Mouse (Mus musculus): Measurements from ENCODE around the gene Asb5. TPM values are rescaled to one million over a fixed set of nuclear protein-coding genes. Genes with fewer than 3 reads are reported as not detected.
"Not testable (repeated sequence)": the region's sequence is repeated elsewhere in the genome, so short reads cannot be mapped to it uniquely, and the experiment has no call there.

Asb5 gene
- polyA plus RNA-seq (2012; rRNA removed): 0.32 and 0.80 TPM in 2 replicates

GRCm38 (mm10) chr8:54529382-54530296 lies at the start of gene Asb5, which contains the start of gene Spcs3:
TSS of gene Asb5 (plus strand) at chr8:54529580.
TSS of gene Spcs3 (minus strand) at chr8:54529998.
- WGBS: under 1% methylated on average over 89 of the region's 89 CpGs
- peak; percentile 87 for DNase-seq (ENCODE audit: low read depth, low spot score)

GRCm38 (mm10) chr8:54486555-54487273 lies 42.7 kb upstream of the Asb5 start:
- DNase-seq (ENCODE audit: low read depth, low spot score): no peak
- WGBS: 31% methylated on average over 19 of the region's 19 CpGs

DNA sequence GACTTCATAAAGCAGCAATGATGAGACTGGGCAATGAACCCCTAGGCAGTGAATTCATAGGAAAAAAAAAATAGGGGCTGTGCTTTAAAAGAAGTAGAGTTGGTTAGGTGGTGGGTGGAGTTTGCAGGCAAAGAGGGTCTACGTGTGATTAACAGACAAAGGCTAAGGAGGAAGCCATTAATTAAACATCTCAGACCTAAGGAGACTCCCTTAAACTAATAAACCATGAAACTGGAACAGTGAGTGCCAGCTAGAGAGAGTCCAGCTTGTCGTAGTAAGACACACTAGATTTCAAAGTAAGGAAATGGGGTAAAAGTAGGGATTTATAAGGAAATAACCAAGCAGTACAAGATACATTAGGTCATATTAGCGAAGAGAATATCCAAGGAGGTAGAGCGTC lies 40.9 kb upstream of the Asb5 start:
- no peak for DNase-seq (ENCODE audit: low read depth, low spot score)
- 74% methylated on average over 4 of the region's 4 CpGs for WGBS

DNA sequence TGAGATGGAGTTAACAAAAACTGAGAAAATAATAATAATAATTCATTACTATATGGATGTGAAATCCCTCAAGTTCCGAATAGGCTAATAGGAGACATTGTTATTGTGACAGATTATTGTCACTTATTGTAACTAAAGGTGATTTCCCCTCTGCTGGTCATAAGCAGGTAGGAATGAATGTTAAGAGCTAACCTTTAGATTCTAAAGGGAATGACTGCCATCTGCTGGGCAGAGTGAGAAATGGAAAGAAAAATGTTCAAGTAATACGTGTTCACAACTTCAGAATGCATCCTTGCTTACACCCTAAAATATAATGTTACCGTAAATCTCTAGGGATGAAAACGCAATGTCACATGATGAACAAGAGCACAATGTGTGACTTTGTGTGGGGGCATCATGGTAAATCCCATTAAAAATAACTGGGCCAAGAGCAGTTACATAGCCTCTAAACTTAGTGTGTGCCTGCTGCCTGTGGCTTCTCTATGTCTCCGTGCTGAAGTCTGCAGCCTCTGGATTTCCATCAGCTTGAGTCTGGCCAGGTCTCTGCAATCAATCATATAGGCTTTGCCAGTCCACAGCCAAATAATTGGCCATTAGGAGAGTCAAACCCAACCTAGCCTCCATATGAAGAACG lies 38.2 kb upstream of the Asb5 start:
- DNase-seq (ENCODE audit: low read depth, low spot score): peak; percentile 39
- 21% methylated on average over 6 of the region's 6 CpGs for WGBS

- WGBS: 68% methylated on average over 4 of the region's 4 CpGs
- DNase-seq (ENCODE audit: low read depth, low spot score): no peak
These were observed 37.4 kb upstream of the Asb5 start for GRCm38 (mm10) chr8:54491934-54492333.

- 6% methylated on average over 6 of the region's 6 CpGs for WGBS
- DNase-seq (ENCODE audit: low read depth, low spot score): peak; percentile 44
These were observed 36.3 kb upstream of the Asb5 start for GRCm38 (mm10) chr8:54493110-54493509.

GRCm38 (mm10) chr8:54493915-54494314 lies 35.5 kb upstream of the Asb5 start:
- WGBS: 31% methylated on average over 3 of the region's 3 CpGs

DNA sequence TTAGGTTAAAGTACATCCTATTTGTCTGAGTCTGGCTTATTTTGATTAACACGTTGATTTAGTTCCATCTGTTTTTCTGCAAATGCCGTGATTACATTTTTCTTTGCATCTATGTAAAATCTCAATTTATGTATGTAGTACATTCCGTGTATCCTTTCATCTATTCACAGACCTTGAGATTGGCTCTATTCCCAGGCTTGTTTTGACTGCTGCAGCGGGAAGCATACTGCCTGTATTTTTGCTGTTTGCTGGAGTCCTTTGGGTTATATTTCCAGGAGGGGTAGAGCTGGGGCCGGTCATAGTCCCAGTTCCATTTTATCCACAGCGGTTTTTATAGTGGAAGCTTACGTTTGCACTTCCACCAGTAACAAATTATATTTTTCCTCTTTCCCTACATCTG lies 26.3 kb upstream of the Asb5 start:
- 54% methylated on average over 7 of the region's 7 CpGs for WGBS
- DNase-seq (ENCODE audit: low read depth, low spot score): no peak

More at GRCm38 (mm10) chr8:54493915-54494314, 35.5 kb upstream of the Asb5 start:
- no peak for DNase-seq (ENCODE audit: low read depth, low spot score)

- DNase-seq (ENCODE audit: low read depth, low spot score): no peak
- WGBS: 15% methylated on average over 2 of the region's 2 CpGs
These were observed 24.3 kb upstream of the Asb5 start for GRCm38 (mm10) chr8:54505060-54505459.

GRCm38 (mm10) chr8:54507428-54508095 lies 21.8 kb upstream of the Asb5 start:
- DNase-seq (ENCODE audit: low read depth, low spot score): peak; percentile 43
- WGBS: 30% methylated on average over 6 of the region's 6 CpGs

DNA sequence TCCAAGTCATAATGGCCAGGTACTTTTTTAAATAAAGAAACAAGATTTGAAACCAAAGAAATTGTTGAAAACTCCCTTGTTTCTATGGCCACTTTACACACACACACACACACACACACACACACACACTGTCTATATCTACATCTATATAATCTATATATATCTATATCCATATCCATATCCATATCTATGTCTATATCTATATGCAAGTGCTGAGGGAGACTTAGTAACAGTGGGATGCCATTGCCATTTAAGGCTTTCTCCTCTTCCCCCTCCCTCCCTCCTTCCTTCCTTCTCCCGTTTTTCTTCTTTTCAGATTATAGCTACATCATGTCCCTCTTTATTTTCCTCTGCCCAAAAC lies 21.3 kb upstream of the Asb5 start:
- no peak for DNase-seq (ENCODE audit: low read depth, low spot score)
- WGBS: 6% methylated on average over 1 of the region's 1 CpGs

- no peak for DNase-seq (ENCODE audit: low read depth, low spot score)
These were observed 20.6 kb upstream of the Asb5 start for GRCm38 (mm10) chr8:54508814-54509213.

DNA sequence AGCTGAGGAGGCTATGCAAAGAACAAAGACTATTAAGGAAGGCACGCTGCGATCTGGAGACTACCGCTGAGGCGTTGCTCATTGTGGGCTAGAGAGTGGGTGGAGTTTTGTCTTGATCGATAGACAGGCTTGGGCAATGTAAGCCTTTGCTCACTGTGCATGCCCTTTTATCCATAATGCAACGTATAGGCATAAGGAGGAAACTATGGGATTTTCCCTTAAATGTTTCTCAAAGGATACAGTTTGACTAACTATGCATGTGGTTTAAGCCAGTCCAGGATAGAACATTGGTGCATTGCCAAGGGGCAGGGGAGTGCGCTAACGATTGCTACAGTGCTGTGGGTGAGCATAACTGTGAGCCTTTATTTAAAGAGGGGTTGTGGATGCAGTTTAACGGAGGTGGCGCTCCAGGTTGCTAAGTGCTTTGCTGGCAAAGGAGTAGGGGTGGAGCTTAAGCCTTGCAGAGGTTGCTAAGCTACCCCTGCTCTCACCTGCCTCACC lies 20.1 kb upstream of the Asb5 start:
- 3% methylated on average over 10 of the region's 10 CpGs for WGBS
- DNase-seq (ENCODE audit: low read depth, low spot score): no peak

More at GRCm38 (mm10) chr8:54508814-54509213, 20.6 kb upstream of the Asb5 start:
- 5% methylated on average over 11 of the region's 11 CpGs for WGBS

- WGBS: 85% methylated on average over 3 of the region's 3 CpGs
- no peak for DNase-seq (ENCODE audit: low read depth, low spot score)
These were observed 17.6 kb upstream of the Asb5 start for GRCm38 (mm10) chr8:54511791-54512190.

DNA sequence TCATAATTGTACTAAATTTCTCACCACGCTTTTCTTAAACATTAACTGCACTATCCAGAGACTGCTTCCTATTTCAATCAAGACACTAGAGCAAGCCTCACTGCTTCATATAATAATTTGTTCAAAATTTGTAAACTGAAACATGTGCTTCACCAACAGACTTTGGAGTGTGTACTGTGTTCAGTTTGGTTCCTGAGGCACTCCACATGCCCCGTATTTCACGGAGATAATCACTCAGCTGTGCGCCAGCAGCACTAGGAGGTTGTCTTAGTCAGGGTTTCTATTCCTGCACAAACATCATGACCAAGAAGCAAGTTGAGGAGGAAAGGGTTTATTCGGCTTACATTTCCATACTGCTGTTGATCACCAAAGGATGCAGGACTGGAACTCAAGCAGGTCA lies 17.2 kb upstream of the Asb5 start:
- WGBS: 80% methylated on average over 5 of the region's 5 CpGs

GRCm38 (mm10) chr8:54518756-54519460 lies 10.5 kb upstream of the Asb5 start:
- WGBS: 56% methylated on average over 10 of the region's 10 CpGs
- no peak for DNase-seq (ENCODE audit: low read depth, low spot score)

More for the DNA sequence above, 17.2 kb upstream of the Asb5 start:
- not testable (repeated sequence) for DNase-seq (ENCODE audit: low read depth, low spot score)

DNA sequence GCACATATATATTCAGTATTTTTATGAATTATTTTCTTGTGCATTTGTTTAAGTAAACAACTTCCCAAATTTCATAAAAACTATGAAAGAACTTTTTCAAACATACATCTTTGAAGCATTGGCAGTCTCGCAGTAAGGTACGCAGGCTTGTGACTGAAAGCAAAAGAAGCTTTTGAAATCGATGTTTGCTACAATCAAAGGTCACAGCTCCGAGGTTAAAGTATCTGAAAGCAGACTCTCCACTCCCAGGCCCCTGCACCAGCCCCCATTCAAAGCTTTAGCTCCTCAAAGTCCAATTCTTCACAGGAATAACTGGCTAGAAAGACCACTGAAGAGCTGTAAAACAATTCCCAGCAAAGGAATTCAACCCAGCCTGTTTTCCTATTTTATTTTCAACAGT lies 8.9 kb upstream of the Asb5 start:
- no peak for DNase-seq (ENCODE audit: low read depth, low spot score)
- 70% methylated on average over 4 of the region's 4 CpGs for WGBS

- DNase-seq (ENCODE audit: low read depth, low spot score): no peak
- 81% methylated on average over 2 of the region's 2 CpGs for WGBS
These were observed 3.8 kb upstream of the Asb5 start for GRCm38 (mm10) chr8:54525606-54526005.

DNA sequence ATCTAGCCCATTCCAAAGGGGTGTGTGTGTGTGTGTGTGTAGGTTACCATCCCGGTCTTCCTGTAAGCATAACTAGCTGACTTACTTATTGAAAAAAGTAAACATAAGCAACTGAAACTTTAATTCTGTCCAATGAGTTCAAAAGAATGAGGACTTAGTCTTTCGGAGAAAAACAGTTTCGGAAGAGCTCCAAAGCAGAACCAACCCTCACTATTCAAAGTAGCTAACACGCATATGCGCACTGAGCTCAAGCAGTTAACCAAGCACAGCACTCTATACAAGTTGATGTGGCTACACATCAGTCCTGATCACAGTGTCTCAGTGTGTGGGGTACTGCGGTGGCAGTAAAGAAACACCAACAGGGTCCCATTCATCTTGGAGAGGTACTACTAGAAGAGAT lies 2.7 kb upstream of the Asb5 start:
- no peak for DNase-seq (ENCODE audit: low read depth, low spot score)
- WGBS: 95% methylated on average over 6 of the region's 6 CpGs

Data from large intestine, adult 2 months (tissue).